Mouse (Mus musculus): ENCODE results near the gene Reln.

- TF ChIP-seq POLR2A (IDR thresholded peaks at IDR 0.05; ENCODE audit: borderline replicate concordance, extremely low read depth, low read depth, low read length) (no peak), CTCF (IDR thresholded peaks at IDR 0.05; ENCODE audit: insufficient read depth, low read length) (no peak)
Observed at GRCm38 (mm10) chr5:22328431-22329359, 15.8 kb downstream of the Reln start.
